Mouse (Mus musculus): Measurements from ENCODE around the gene Shank2. TPM values are rescaled to one million over a fixed set of nuclear protein-coding genes. Genes with fewer than 3 reads are reported as not detected.

Shank2 gene
- polyA plus RNA-seq, 1 experiment: 0.70 TPM

GRCm38 (mm10) chr7:144170686-144171085, 169.0 kb downstream of the Shank2 start:
- Histone ChIP-seq H3ac (ENCODE audit: control insufficient read depth, insufficient read length, low read depth) (no peak overlapping the region), H3K79me2 (ENCODE audit: control insufficient read depth, insufficient read depth) (no peaks in the 10 kb centered on the region), H3K4me3 (ENCODE audit: insufficient read depth, poor library complexity, severe bottlenecking) (no peak overlapping the region), H3K27me3 (ENCODE audit: control insufficient read depth, insufficient read depth, insufficient read length) (peaks cover 48% of the 10 kb centered on the region), H3K36me3 (ENCODE audit: control insufficient read depth, insufficient read depth) (no peaks in the 10 kb centered on the region), H3K79me3 (ENCODE audit: low read depth) (no peaks in the 10 kb centered on the region)
- no peak for TF ChIP-seq CEBPB (IDR thresholded peaks at IDR 0.05; ENCODE audit: low read depth)

- Histone ChIP-seq H3K27me3 (ENCODE audit: control insufficient read depth, insufficient read depth, insufficient read length) (peaks cover 70% of the 10 kb centered on the region), H3K36me3 (ENCODE audit: control insufficient read depth, insufficient read depth) (no peaks in the 10 kb centered on the region), H3ac (ENCODE audit: control insufficient read depth, insufficient read length, low read depth) (no peak overlapping the region), H3K4me3 (ENCODE audit: insufficient read depth, poor library complexity, severe bottlenecking) (no peak overlapping the region), H3K79me2 (ENCODE audit: control insufficient read depth, insufficient read depth) (no peaks in the 10 kb centered on the region), H3K79me3 (ENCODE audit: low read depth) (no peaks in the 10 kb centered on the region)
- TF ChIP-seq CEBPB (IDR thresholded peaks at IDR 0.05; ENCODE audit: low read depth) (no peak), CTCF (IDR thresholded peaks at IDR 0.05; ENCODE audit: control insufficient read depth, insufficient read depth, insufficient read length) (no peak), USF1 (IDR thresholded peaks at IDR 0.05; ENCODE audit: low read depth) (no peak), MYOG (IDR thresholded peaks at IDR 0.05; ENCODE audit: control insufficient read depth, extremely low read depth, insufficient read length) (no peak), MYOD1 (IDR thresholded peaks at IDR 0.05; ENCODE audit: control insufficient read depth, insufficient read length, low read depth) (no peak), FOSL1 (IDR thresholded peaks at IDR 0.05; ENCODE audit: insufficient read depth, low read length, poor library complexity, severe bottlenecking) (no peak)
These were observed 172.1 kb downstream of the Shank2 start for GRCm38 (mm10) chr7:144173869-144174268.

DNA sequence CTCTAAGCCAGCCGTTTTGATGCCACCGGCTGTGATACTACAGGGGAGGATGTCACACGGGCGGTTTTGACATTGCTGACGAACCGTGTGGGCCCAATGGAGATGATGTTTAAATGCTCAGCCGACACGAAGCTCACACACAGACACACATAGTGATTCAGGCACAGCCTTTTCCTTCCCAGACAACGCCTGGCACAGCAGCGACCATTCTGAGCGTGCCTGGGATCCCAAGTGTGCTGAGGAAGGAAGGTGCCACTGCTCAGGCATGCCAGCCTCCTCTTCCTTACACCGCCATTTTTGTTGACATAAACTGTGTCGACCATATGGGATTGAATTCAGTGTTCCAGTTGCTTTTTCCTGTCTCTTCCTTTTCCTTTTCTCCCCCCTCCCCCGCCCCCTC, 172.6 kb downstream of the Shank2 start:
- no peaks in the 10 kb centered on the region for H3K79me2 ChIP-seq (ENCODE audit: control insufficient read depth, insufficient read depth)
- H3K4me3 ChIP-seq (ENCODE audit: insufficient read depth, poor library complexity, severe bottlenecking): no peak overlapping the region
- peaks cover 71% of the 10 kb centered on the region for H3K27me3 ChIP-seq (ENCODE audit: control insufficient read depth, insufficient read depth, insufficient read length)
- no peaks in the 10 kb centered on the region for H3K36me3 ChIP-seq (ENCODE audit: control insufficient read depth, insufficient read depth)
- H3ac ChIP-seq (ENCODE audit: control insufficient read depth, insufficient read length, low read depth): no peak overlapping the region
- no peaks in the 10 kb centered on the region for H3K79me3 ChIP-seq (ENCODE audit: low read depth)
- TF ChIP-seq MYOD1 (IDR thresholded peaks at IDR 0.05; ENCODE audit: control insufficient read depth, insufficient read length, low read depth) (no peak), MYOG (IDR thresholded peaks at IDR 0.05; ENCODE audit: control insufficient read depth, extremely low read depth, insufficient read length) (no peak), MAX (IDR thresholded peaks at IDR 0.05) (no peak), FOSL1 (IDR thresholded peaks at IDR 0.05; ENCODE audit: insufficient read depth, low read length, poor library complexity, severe bottlenecking) (no peak), USF1 (IDR thresholded peaks at IDR 0.05; ENCODE audit: low read depth) (no peak), CTCF (IDR thresholded peaks at IDR 0.05; ENCODE audit: control insufficient read depth, insufficient read depth, insufficient read length) (no peak), CEBPB (IDR thresholded peaks at IDR 0.05; ENCODE audit: low read depth) (no peak)

DNA sequence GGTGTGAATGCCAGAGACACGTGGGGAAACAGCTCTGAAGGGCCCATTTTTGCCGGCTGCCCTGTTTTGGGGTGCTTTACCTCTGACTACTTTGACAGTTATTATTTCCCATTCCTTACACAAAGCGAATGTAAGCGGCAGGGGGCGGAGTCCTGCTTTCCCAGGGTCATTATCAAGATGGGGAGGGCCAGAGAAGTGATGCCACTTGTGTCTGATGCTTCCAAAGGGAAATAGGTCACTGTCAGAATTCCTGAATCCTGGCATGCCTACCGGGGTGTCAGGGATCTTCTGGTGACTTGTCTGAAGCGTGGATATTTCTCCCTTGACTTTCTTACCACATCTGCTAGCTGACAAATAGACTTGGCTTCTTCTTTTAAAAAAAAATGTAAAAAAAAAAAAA, 173.3 kb downstream of the Shank2 start:
- H3K27me3 ChIP-seq (ENCODE audit: control insufficient read depth, insufficient read depth, insufficient read length): peaks cover 77% of the 10 kb centered on the region
- TF ChIP-seq CEBPB (IDR thresholded peaks at IDR 0.05; ENCODE audit: low read depth) (no peak), FOSL1 (IDR thresholded peaks at IDR 0.05; ENCODE audit: insufficient read depth, low read length, poor library complexity, severe bottlenecking) (no peak), CTCF (IDR thresholded peaks at IDR 0.05; ENCODE audit: control insufficient read depth, insufficient read depth, insufficient read length) (no peak), MYOG (IDR thresholded peaks at IDR 0.05; ENCODE audit: control insufficient read depth, extremely low read depth, insufficient read length) (no peak), MAX (IDR thresholded peaks at IDR 0.05) (no peak), USF1 (IDR thresholded peaks at IDR 0.05; ENCODE audit: low read depth) (no peak), MYOD1 (IDR thresholded peaks at IDR 0.05; ENCODE audit: control insufficient read depth, insufficient read length, low read depth) (no peak)

GRCm38 (mm10) chr7:144175481-144176233, 173.9 kb downstream of the Shank2 start:
- no peaks in the 10 kb centered on the region for H3K36me3 ChIP-seq (ENCODE audit: control insufficient read depth, insufficient read depth)
- no peak overlapping the region for H3ac ChIP-seq (ENCODE audit: control insufficient read depth, insufficient read length, low read depth)
- no peaks in the 10 kb centered on the region for H3K79me2 ChIP-seq (ENCODE audit: control insufficient read depth, insufficient read depth)
- no peaks in the 10 kb centered on the region for H3K79me3 ChIP-seq (ENCODE audit: low read depth)
- H3K4me3 ChIP-seq (ENCODE audit: insufficient read depth, poor library complexity, severe bottlenecking): no peak overlapping the region
- TF ChIP-seq MAX (IDR thresholded peaks at IDR 0.05): no peak
- no peak for TF ChIP-seq USF1 (IDR thresholded peaks at IDR 0.05; ENCODE audit: low read depth)
- TF ChIP-seq MYOG (IDR thresholded peaks at IDR 0.05; ENCODE audit: control insufficient read depth, extremely low read depth, insufficient read length): no peak
- no peak for TF ChIP-seq CTCF (IDR thresholded peaks at IDR 0.05; ENCODE audit: control insufficient read depth, insufficient read depth, insufficient read length)
- H3K27me3 ChIP-seq (ENCODE audit: control insufficient read depth, insufficient read depth, insufficient read length): peaks cover 72% of the 10 kb centered on the region

More for the DNA sequence above, 173.3 kb downstream of the Shank2 start:
- Histone ChIP-seq H3ac (ENCODE audit: control insufficient read depth, insufficient read length, low read depth) (no peak overlapping the region), H3K79me3 (ENCODE audit: low read depth) (no peaks in the 10 kb centered on the region), H3K36me3 (ENCODE audit: control insufficient read depth, insufficient read depth) (no peaks in the 10 kb centered on the region), H3K4me3 (ENCODE audit: insufficient read depth, poor library complexity, severe bottlenecking) (no peak overlapping the region), H3K79me2 (ENCODE audit: control insufficient read depth, insufficient read depth) (no peaks in the 10 kb centered on the region)

DNA sequence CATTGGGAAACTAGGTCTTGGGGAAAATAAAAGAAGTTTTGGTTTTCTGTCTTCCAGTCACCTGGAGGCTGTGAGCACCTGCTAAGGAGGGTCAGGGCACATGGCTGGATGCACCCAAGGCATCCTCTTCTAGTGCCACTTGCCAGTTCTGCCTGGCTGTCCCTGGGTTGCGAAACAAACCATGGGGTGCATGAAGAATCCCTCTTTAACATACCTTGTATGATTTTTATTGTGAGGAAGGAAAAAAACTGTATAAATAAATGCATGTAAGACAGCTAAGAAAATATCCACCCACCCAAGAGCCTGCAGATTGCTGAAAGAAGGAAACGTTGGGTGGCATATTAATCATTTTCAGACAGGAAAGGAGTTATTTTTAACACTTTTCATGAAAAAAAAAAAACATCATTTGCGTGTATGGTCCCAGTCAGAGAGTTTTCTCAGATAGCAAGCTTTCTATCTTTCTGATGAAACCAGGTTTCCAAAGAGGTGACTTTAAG, 174.6 kb downstream of the Shank2 start:
- peaks cover 65% of the 10 kb centered on the region for H3K27me3 ChIP-seq (ENCODE audit: control insufficient read depth, insufficient read depth, insufficient read length)
- no peaks in the 10 kb centered on the region for H3K79me3 ChIP-seq (ENCODE audit: low read depth)
- H3K4me3 ChIP-seq (ENCODE audit: insufficient read depth, poor library complexity, severe bottlenecking): no peak overlapping the region
- no peaks in the 10 kb centered on the region for H3K36me3 ChIP-seq (ENCODE audit: control insufficient read depth, insufficient read depth)
- TF ChIP-seq MYOD1 (IDR thresholded peaks at IDR 0.05; ENCODE audit: control insufficient read depth, insufficient read length, low read depth) (no peak), USF1 (IDR thresholded peaks at IDR 0.05; ENCODE audit: low read depth) (no peak), MYOG (IDR thresholded peaks at IDR 0.05; ENCODE audit: control insufficient read depth, extremely low read depth, insufficient read length) (no peak), CEBPB (IDR thresholded peaks at IDR 0.05; ENCODE audit: low read depth) (no peak), FOSL1 (IDR thresholded peaks at IDR 0.05; ENCODE audit: insufficient read depth, low read length, poor library complexity, severe bottlenecking) (no peak), MAX (IDR thresholded peaks at IDR 0.05) (no peak)
- H3K79me2 ChIP-seq (ENCODE audit: control insufficient read depth, insufficient read depth): no peaks in the 10 kb centered on the region
- no peak overlapping the region for H3ac ChIP-seq (ENCODE audit: control insufficient read depth, insufficient read length, low read depth)
